Mouse (Mus musculus) G1E (cell line): ENCODE measurements around the gene Cacna1f.

Experiments used
- CTCF ChIP-seq: IDR thresholded peaks from 2 replicates; pipeline ENCODE4 v1.5.1; 2012; ENCODE audit warnings: low read depth, low read length, inconsistent platforms, mixed read lengths
- GATA1 ChIP-seq: IDR thresholded peaks from 2 replicates; pipeline ENCODE4 v1.6.1; 2012; ENCODE audit warnings: borderline replicate concordance, low read length, inconsistent platforms, mixed read lengths
- GATA2 ChIP-seq: IDR thresholded peaks from 2 replicates; pipeline ENCODE4 v1.6.1; 2012; ENCODE audit warnings: low read depth, low read length, inconsistent platforms, borderline replicate concordance

DNA sequence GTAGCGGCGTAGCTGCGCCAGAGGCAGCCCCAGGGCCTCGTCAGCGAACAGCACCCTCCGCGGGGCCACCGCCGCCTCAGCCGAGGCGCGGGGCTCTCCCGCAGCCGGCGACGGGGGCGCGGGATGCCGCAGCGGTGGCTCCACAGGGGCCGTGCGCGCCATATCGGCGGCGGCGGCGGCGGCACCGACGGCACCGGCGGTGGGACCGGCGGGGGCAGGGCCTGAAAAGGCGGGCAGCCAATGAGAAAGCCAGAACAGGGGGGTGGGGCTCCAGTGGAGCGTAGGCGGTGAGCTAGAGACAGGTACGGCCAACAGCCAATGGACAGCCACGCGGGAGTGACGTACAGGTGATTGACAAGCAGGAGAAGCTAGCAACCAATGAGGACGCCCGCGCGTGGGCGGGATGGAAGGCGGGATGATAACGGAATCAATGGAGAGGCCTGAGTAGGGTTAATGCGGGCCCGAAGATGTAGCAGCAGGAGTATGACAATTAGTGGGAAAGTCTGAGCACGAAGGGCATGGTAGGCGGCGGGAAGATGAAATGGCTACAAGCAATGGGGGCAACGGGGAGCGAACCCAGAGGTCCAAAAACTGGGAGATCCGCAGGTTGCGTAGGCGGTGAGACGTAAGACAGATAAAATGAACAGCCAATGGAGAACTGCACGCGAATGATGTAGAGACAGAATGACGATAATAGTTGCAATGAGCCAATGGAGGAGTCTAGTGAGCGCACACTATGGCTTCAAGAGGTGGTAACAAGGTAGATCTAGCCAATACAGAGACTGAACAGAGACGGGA lies 32.6 kb upstream of the Cacna1f start, which contains the start of gene Ppp1r3f:
- TF ChIP-seq CTCF, result no peak
- TF ChIP-seq GATA1, result no peak
- no peak for TF ChIP-seq GATA2
